Mouse (Mus musculus): ENCODE data around the gene Ctu2.

DNA sequence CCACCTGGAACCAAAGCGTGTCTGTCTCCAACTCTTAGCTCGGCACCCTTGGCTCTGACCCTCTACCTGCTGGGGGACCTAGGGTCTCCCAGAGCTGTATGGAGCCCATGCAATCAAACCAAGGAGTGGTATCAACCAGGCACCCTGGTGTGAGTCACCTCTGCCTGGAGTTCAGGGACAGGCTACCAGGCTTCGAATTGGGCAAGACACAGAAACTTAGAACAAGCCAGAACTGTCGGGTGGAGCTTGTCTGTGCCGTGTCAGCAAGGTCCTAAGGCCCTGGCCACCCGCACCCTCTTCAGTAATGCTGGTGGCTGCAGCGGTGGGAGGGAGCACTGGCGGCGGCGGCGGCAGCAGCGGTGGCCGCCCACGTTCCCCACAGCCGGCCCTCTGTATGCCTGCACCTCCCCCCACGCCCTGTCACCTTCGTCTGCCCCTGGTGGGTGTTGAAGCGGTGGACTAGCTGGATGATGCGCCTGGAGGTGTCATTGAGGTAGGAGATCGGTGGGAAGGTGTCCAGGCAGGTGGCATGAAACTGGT lies 39.3 kb upstream of the Ctu2 start:
- TF ChIP-seq CTCF (conservative IDR thresholded peaks at IDR 0.05; ENCODE audit: low read length), result no peak
- TF ChIP-seq NANOG (IDR thresholded peaks at IDR 0.05; ENCODE audit: borderline replicate concordance, low read length), result no peak
